Mouse (Mus musculus): ENCODE measurements around the gene Cilp2. TPM values are rescaled to one million over a fixed set of nuclear protein-coding genes. Genes with fewer than 3 reads are reported as not detected.

Cilp2 gene
- polyA plus RNA-seq, 1 experiment: not detected

DNA sequence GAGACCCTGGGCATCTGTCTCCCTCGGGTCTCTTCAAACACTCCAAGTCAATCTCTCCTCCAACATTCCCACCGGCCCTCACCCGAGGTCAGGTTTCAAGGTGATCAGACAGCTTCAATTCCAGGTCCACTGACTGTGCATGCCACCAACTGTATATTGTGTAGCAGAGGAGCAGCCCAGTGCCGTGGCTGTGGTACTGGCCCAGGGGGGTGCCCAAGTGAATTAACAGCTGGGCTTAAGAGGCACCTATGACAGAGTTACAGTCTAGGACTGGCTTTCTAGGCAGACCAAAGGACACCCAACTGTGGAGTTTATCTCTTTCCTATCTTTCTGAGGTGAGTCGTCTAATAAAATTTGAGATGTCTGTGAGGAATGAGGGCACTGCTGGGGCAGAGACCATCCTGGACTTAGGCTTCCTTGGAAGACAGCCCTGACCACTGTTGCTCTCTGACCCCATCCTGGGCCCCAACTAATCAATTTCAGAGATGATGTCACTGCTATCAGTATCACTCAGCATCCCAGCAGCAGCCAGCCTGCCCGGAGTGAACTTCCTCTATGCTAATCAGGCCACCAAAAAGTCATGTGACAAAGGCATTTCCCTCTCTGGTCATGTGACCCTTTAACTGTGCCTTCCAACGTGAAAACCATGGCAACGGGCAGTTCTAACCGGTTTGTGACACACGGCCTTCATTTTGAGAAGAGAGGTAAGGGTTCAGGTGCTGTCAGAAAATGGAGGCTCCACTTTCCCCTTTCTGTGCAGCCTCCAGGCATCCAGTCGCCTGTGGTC, 32.6 kb upstream of the Cilp2 start:
- TF ChIP-seq CTCF (IDR thresholded peaks at IDR 0.05; ENCODE audit: insufficient read depth, low read depth, low read length): no peak
- Histone ChIP-seq H3K4me3 (ENCODE audit: insufficient read depth, low read depth, low read length) (no peak overlapping the region), H3K27ac (ENCODE audit: insufficient read depth, low read depth, low read length) (no peak overlapping the region), H3K4me1 (ENCODE audit: control insufficient read depth, insufficient read depth, low read length) (peaks cover 23% of the 10 kb centered on the region)
- 45% methylated on average over 11 of the region's 11 CpGs for WGBS

DNA sequence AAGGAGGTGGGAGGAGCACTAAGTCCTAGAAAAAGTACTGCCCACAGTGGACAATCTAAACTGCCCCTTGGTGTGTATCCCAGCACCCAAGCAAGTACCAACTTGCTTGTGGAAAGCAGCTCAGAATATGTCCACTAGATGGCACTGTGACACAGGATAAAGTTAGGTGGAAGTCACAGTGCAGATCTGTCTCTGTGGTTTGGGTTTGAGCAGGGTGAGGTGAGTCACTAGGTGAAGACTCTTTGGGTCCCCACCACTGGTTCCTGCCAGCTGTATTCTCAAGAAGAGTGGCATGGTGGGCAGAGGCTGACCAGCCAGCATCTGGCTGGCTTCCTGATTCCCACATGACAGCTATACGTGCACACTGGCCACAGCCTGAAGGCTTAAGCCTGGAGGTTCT, 31.5 kb upstream of the Cilp2 start:
- Histone ChIP-seq H3K4me1 (ENCODE audit: control insufficient read depth, insufficient read depth, low read length) (peaks cover 30% of the 10 kb centered on the region), H3K27ac (ENCODE audit: insufficient read depth, low read depth, low read length) (no peak overlapping the region), H3K4me3 (ENCODE audit: insufficient read depth, low read depth, low read length) (no peak overlapping the region)
- no peak for TF ChIP-seq CTCF (IDR thresholded peaks at IDR 0.05; ENCODE audit: insufficient read depth, low read depth, low read length)
- TF ChIP-seq POLR2A (IDR thresholded peaks at IDR 0.05; ENCODE audit: insufficient read depth, low read depth, low read length): no peak
- WGBS: 69% methylated on average over 1 of the region's 1 CpGs

DNA sequence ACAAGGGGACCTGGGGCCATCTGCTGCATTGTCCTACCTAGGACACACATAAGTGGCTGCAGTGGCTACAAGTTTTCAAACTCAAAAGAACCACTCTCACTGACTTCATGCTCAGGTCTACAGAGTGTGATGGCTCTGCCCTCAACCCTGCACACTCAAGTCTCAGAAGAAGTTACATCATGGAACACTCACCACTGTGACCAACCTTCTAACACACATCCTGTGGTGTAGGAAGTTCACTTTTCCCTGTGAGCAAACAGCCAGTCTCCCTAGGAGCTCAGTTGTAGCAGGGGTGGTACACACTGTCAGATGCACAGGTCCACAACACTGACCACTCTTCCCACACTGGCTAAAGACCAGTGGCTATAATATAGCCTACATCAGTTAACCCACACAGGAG, 31.0 kb upstream of the Cilp2 start:
- no peak for TF ChIP-seq CTCF (IDR thresholded peaks at IDR 0.05; ENCODE audit: insufficient read depth, low read depth, low read length)
- no peak for TF ChIP-seq POLR2A (IDR thresholded peaks at IDR 0.05; ENCODE audit: insufficient read depth, low read depth, low read length)
- no peak overlapping the region for H3K27ac ChIP-seq (ENCODE audit: insufficient read depth, low read depth, low read length)

DNA sequence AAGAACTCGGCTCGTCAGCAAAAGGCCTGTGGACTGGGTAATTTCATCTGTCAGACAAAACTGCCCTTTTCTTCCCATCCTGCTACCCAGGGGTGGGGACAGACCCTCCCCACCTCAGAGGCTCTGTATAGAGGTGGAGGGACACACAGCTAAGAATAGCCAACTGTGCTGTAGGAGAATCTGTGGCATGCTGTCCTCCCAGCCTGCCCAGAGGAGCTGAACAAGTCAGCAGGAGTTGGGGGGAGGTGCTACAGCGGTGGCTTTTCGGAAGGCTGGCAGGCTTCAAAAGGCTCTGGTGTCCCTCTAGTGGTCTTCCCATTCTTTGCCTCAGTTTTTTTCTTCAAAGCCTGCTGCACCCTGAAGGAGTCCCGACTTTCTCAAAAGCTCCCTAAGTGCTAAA, 28.3 kb upstream of the Cilp2 start:
- no peak overlapping the region for H3K4me3 ChIP-seq (ENCODE audit: insufficient read depth, low read depth, low read length)
- peaks cover 51% of the 10 kb centered on the region for H3K4me1 ChIP-seq (ENCODE audit: control insufficient read depth, insufficient read depth, low read length)
- TF ChIP-seq CTCF (IDR thresholded peaks at IDR 0.05; ENCODE audit: insufficient read depth, low read depth, low read length) (no peak), POLR2A (IDR thresholded peaks at IDR 0.05; ENCODE audit: insufficient read depth, low read depth, low read length) (no peak)
- H3K27ac ChIP-seq (ENCODE audit: insufficient read depth, low read depth, low read length): peak overlapping the region; percentile 33
- 26% methylated on average over 5 of the region's 5 CpGs for WGBS

More for the DNA sequence above, 31.0 kb upstream of the Cilp2 start:
- H3K4me3 ChIP-seq (ENCODE audit: insufficient read depth, low read depth, low read length): no peak overlapping the region
- H3K4me1 ChIP-seq (ENCODE audit: control insufficient read depth, insufficient read depth, low read length): peaks cover 34% of the 10 kb centered on the region

DNA sequence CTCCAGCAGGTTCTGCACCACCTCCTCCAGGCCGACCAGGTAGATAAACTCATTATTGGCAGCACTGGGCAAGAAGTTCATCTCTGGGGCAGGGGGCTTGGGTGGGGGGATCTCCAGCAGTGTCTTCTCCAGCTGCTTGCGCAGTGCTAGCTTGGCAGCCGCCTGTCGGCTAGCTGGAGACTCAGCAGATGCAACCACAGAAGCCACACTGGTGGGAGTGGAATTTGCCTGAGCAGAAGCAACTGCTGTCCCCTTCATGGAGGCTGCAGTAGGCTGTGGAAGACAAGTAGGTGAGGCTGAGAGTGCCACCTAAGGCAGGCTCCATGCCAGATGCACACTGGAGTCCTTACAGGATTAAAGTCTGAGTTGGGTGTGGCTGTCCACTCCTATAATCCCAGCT, 27.0 kb upstream of the Cilp2 start:
- Histone ChIP-seq H3K4me1 (ENCODE audit: control insufficient read depth, insufficient read depth, low read length) (peaks cover 44% of the 10 kb centered on the region), H3K4me3 (ENCODE audit: insufficient read depth, low read depth, low read length) (no peak overlapping the region), H3K27ac (ENCODE audit: insufficient read depth, low read depth, low read length) (no peak overlapping the region; the same call in 1 of the 2 replicates)
- WGBS: 88% methylated on average over 4 of the region's 4 CpGs
- TF ChIP-seq POLR2A (IDR thresholded peaks at IDR 0.05; ENCODE audit: insufficient read depth, low read depth, low read length) (no peak), CTCF (IDR thresholded peaks at IDR 0.05; ENCODE audit: insufficient read depth, low read depth, low read length) (no peak)

DNA sequence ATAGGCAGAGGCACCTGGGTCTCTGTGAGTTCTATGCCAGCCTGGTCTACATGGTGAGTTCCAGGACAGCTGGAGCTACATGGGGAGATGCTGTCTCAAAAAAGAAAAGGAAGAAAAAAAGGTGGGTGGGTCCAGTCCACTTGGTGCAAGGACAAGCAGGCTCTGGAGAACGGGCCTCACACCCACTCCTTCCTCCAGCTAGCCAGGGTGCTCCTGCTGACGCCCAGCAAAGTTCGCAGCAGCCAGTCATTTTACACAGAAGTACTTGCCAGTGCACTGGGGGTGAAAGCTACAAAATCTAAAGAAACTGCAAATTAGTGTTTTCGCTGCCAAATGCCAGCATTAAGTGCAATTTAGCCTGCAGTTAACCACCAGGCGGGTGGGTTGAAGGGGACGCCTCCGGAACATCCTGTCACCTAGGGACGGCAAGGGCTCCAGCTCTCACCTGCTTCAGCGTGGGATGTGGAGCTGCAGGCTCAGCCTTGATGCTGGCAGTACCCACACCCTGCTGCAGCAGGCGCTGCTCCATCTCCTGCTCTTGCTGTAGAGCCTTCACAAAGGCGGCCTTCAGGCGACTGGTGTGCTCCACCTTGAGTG, 25.1 kb upstream of the Cilp2 start:
- TF ChIP-seq POLR2A (IDR thresholded peaks at IDR 0.05; ENCODE audit: insufficient read depth, low read depth, low read length): no peak
- peak; percentile 26; the same call in 1 of the 2 replicates for TF ChIP-seq CTCF (IDR thresholded peaks at IDR 0.05; ENCODE audit: insufficient read depth, low read depth, low read length)
- peak overlapping the region; percentile 71 for H3K27ac ChIP-seq (ENCODE audit: insufficient read depth, low read depth, low read length)
- H3K4me1 ChIP-seq (ENCODE audit: control insufficient read depth, insufficient read depth, low read length): peaks cover 42% of the 10 kb centered on the region
- 27% methylated on average over 12 of the region's 12 CpGs for WGBS
- no peak overlapping the region for H3K4me3 ChIP-seq (ENCODE audit: insufficient read depth, low read depth, low read length)

DNA sequence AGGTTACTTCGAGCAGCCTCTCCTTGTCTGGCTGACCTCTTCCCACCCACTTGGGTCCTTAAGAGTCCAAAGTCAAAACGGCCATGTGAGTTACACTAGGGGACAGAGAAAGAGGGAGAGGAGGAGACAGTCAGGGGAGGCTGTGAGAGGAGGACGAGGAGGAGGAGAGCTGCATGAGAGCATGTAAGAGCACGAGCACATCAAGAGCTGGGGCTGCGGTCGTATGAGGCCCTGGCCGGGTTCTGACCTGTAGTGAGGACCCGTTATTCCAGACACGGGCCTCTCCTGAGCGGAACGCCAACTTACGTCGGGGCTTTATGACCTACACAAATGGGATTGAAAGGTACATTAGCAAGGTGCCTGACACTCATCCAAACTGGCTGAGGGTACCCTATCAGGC, 24.4 kb upstream of the Cilp2 start:
- no peak for TF ChIP-seq CTCF (IDR thresholded peaks at IDR 0.05; ENCODE audit: insufficient read depth, low read depth, low read length)
- 88% methylated on average over 13 of the region's 13 CpGs for WGBS

DNA sequence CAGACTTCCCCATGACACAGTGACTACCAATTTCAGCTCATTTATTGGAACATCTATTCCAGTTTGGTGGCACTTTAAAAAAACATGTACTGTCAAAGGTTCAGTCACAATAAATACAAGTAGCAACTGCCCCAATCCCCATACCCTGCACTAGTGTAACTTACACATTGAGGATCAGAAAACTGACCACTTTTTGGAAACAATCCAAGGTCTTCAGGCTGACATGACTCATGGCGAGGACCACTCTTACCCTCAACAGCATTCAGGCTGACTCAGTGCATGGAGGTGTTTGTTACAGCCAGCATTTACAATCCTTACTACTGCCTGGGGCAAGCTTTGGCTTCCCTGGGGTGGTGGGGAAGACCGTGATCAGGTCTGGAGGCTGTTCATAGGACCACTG, 19.6 kb upstream of the Cilp2 start:
- no peak for TF ChIP-seq POLR2A (IDR thresholded peaks at IDR 0.05; ENCODE audit: insufficient read depth, low read depth, low read length)
- no peak for TF ChIP-seq CTCF (IDR thresholded peaks at IDR 0.05; ENCODE audit: insufficient read depth, low read depth, low read length)
- 78% methylated on average over 2 of the region's 2 CpGs for WGBS
- Histone ChIP-seq H3K27ac (ENCODE audit: insufficient read depth, low read depth, low read length) (no peak overlapping the region), H3K4me3 (ENCODE audit: insufficient read depth, low read depth, low read length) (no peak overlapping the region), H3K4me1 (ENCODE audit: control insufficient read depth, insufficient read depth, low read length) (peaks cover 20% of the 10 kb centered on the region)

More for the DNA sequence above, 24.4 kb upstream of the Cilp2 start:
- Histone ChIP-seq H3K27ac (ENCODE audit: insufficient read depth, low read depth, low read length) (no peak overlapping the region), H3K4me3 (ENCODE audit: insufficient read depth, low read depth, low read length) (no peak overlapping the region), H3K4me1 (ENCODE audit: control insufficient read depth, insufficient read depth, low read length) (peaks cover 42% of the 10 kb centered on the region)

DNA sequence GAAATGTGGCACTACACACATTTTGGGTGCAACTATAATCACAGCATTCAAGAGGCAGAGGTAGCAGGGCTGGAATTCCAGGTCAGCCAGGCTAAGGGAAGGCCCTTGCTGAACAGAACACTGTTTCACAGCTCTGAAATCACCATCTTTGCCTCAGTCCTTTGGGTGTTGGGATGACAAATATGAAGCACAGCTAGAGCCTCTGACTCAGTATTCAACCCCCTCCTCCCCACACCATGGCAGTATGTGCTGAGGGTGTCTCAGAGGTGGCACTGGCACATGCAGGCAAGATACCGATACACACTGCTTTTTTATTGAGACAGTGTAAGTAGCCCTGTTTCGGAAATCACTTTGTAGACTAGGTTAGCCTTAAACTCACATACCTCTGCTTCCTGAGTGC, 18.8 kb upstream of the Cilp2 start:
- WGBS: 66% methylated on average over 2 of the region's 2 CpGs
- Histone ChIP-seq H3K4me3 (ENCODE audit: insufficient read depth, low read depth, low read length) (no peak overlapping the region), H3K27ac (ENCODE audit: insufficient read depth, low read depth, low read length) (no peak overlapping the region), H3K4me1 (ENCODE audit: control insufficient read depth, insufficient read depth, low read length) (peaks cover 18% of the 10 kb centered on the region)
- TF ChIP-seq POLR2A (IDR thresholded peaks at IDR 0.05; ENCODE audit: insufficient read depth, low read depth, low read length) (no peak), CTCF (IDR thresholded peaks at IDR 0.05; ENCODE audit: insufficient read depth, low read depth, low read length) (no peak)

Measured in olfactory bulb, adult 2 months (tissue).